Mouse (Mus musculus) liver, adult 2 months (tissue): ENCODE measurements around the gene Gm20388.

Source experiments
- CTCF ChIP-seq: fragments of 200-500 bp; IDR thresholded peaks from 2 replicates; pipeline ENCODE4 v1.5.1; 2011; ENCODE audit warnings: low read depth, low read length, control low read depth
- POLR2A ChIP-seq: fragments of 200-500 bp; IDR thresholded peaks from 2 replicates; pipeline ENCODE4 v1.6.1; 2011; ENCODE audit warnings: low read length, control low read depth; ENCODE audit not compliant: insufficient read depth; ENCODE audit errors: extremely low read depth

GRCm38 (mm10) chr8:123137645-123138077, 3227.0 kb downstream of the Gm20388 start:
- TF ChIP-seq CTCF (no peak), POLR2A (no peak)
